In the genomic region with DNA sequence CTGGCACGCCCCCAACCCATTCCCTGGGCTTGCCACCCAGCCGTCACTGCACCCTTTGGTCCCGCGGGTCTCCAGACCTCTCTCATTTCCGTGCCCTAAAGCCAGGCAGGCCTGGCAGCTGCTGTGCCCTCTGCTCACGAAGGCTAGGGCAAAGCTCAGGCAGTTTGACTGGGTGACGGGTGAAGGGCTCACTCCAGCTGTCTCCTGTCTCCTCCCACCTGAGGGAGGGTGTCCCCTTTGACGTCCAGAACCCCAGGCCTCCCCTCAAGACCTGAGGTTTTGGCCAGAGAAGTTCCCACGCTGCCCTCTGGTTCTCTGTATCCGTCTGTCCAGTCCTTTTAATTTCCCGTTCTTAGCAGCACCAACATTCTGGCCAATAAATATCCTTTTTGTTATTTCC, we compare ENCODE assay signal across 6 mouse cellular contexts. TPM values are rescaled to one million over a fixed set of nuclear protein-coding genes. Genes with fewer than 3 reads are reported as not detected.
"Had no signal": no experiment of that assay in that cellular context is flagged by ENCODE, and none has a peak within 500 bp of the region (broad histone marks: within the 10 kb centered on the region; RNA-seq: fewer than 3 reads in every experiment).

No protein-coding gene starts in this region.

- H3K27me3 ChIP-seq: neural tube, embryonic 15.5 days; stomach, embryonic 15.5 days had no signal

- H3K27ac ChIP-seq: neural tube, embryonic 15.5 days; stomach, embryonic 15.5 days; stomach, postnatal 0 days had no signal

- H3K9ac ChIP-seq: neural tube, embryonic 15.5 days; stomach, embryonic 15.5 days had no signal

- H3K4me1 ChIP-seq: stomach, embryonic 15.5 days had no signal

- H3K4me3 ChIP-seq: neural tube, embryonic 15.5 days; stomach, embryonic 15.5 days had no signal

- H3K4me2 ChIP-seq: neural tube, embryonic 15.5 days; stomach, embryonic 15.5 days had no signal

- H3K9me3 ChIP-seq: neural tube, embryonic 15.5 days; stomach, embryonic 15.5 days had no signal

- DNase-seq: right cerebral cortex, adult 18-20 months; right cerebral cortex, postnatal 25 days; thymus, adult 18-20 months had no signal

RNA-seq across cellular contexts. Expression of a gene that starts 18.7 kb away (rescaled TPM):
- polyA plus RNA-seq: stomach, postnatal 0 days had no signal
